Mouse (Mus musculus) olfactory bulb, adult 2 months (tissue): ENCODE data around the gene Ets1. TPM values are rescaled to one million over a fixed set of nuclear protein-coding genes. Genes with fewer than 3 reads are reported as not detected.

Source experiments
- H3K27ac ChIP-seq: fragments of 200-500 bp; 2 replicates; pipeline ENCODE4 v1.5.1; 2012; ENCODE audit warnings: low read depth, low read length; ENCODE audit not compliant: insufficient read depth
- H3K4me1 ChIP-seq: fragments of 200-500 bp; 2 replicates; pipeline ENCODE4 v1.6.1; 2012; ENCODE audit warnings: low read length; ENCODE audit not compliant: control insufficient read depth, insufficient read depth
- H3K4me3 ChIP-seq: fragments of 200-500 bp; 2 replicates; pipeline ENCODE4 v1.5.1; 2012; ENCODE audit warnings: mild to moderate bottlenecking, low read depth, low read length, moderate library complexity; ENCODE audit not compliant: insufficient read depth
- CTCF ChIP-seq: fragments of 200-500 bp; IDR thresholded peaks from 2 replicates; pipeline ENCODE4 v1.5.1; 2012; ENCODE audit warnings: low read depth, mild to moderate bottlenecking, low read length, moderate library complexity; ENCODE audit not compliant: insufficient read depth
- POLR2A ChIP-seq: fragments of 200-500 bp; IDR thresholded peaks from 2 replicates; pipeline ENCODE4 v1.6.1; 2012; ENCODE audit warnings: mild to moderate bottlenecking, low read depth, low read length, moderate library complexity; ENCODE audit not compliant: insufficient read depth
- WGBS: fragments of 180-500 bp; shearing (Covaris S2); methylation state at CpG from one replicate; pipeline ENCODE4 v1.1.7; 2018; 5-methylcytosine and 5-hydroxymethylcytosine counted together
- polyA plus RNA-seq: library from polyadenylated mRNA; stranded (reverse); fragments of >200 nt; gene quantifications from 2 replicates; pipeline ENCODE4 v1.2.4, GENCODE M21; 2012; ENCODE audit warnings: low replicate concordance; ENCODE audit not compliant: missing spikeins, insufficient read depth, insufficient read length

Ets1 gene
- polyA plus RNA-seq, 1 experiment = 306 TPM

DNA sequence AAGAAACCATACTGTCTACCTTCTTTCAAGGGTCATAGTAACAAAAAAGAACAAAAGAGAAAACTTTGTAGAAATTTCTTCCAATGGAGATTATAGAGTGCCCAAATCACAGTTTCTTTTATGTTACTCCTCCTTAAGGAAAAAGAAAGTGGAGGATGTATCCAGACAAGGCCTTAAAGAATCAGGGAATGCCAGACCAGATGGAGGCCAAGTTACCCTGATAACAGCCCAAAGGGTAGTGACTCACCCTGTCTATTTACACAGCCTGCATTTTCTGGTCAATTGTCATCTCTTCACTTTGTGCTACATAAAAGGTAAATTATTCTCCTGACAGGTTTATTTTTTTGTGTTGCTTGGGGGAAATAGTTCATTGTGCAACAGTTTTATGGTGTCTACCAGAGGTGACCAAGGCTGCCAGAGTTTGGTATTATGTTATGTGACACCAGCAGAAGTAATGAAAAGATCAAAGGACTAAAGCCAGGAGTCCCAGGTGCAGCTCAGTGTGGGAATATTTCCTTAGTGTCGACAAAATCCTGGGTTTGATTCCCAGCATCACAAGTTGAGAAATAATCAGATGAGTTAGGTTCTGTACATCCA, 6.5 kb upstream of the Ets1 start:
- Histone ChIP-seq H3K27ac (no peak overlapping the region), H3K4me1 (no peaks in the 10 kb centered on the region), H3K4me3 (no peak overlapping the region)
- TF ChIP-seq POLR2A = no peak
- no peak for TF ChIP-seq CTCF
- WGBS = 86% methylated on average over 1 of the region's 1 CpGs

- no peak for TF ChIP-seq POLR2A
- no peak for TF ChIP-seq CTCF
- no peak overlapping the region for H3K4me3 ChIP-seq
- no peaks in the 10 kb centered on the region for H3K4me1 ChIP-seq
- no peak overlapping the region for H3K27ac ChIP-seq
Observed at GRCm38 (mm10) chr9:32631341-32631740, 4.7 kb upstream of the Ets1 start.

DNA sequence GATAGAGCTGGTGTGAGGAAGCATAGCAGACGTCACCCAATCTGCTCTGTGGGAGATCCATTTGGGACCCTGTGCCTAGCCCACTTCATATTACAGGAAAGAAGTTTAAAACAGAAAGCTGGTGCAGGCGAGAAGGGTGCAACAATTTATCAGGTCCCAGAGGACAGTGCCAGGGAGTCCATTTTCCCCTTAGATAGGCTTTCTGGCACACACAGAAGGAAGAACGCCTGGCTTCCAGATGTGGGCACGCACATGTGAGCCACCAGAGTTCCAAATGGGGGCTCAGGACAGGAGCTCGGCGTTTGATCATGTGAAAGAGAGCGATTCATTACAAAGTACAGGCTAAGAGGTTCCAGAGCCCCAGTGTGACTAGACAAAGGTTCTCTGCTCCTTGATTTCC, 3.8 kb upstream of the Ets1 start:
- WGBS = 87% methylated on average over 7 of the region's 7 CpGs
- no peak for TF ChIP-seq CTCF
- TF ChIP-seq POLR2A = no peak
- H3K4me1 ChIP-seq = no peaks in the 10 kb centered on the region

GRCm38 (mm10) chr9:32644981-32645380, 9.0 kb downstream of the Ets1 start:
- TF ChIP-seq CTCF (no peak), POLR2A (no peak)
- 77% methylated on average over 3 of the region's 3 CpGs for WGBS
- no peak overlapping the region for H3K27ac ChIP-seq

More for the DNA sequence above, 3.8 kb upstream of the Ets1 start:
- H3K4me3 ChIP-seq = no peak overlapping the region
- H3K27ac ChIP-seq = no peak overlapping the region

GRCm38 (mm10) chr9:32645475-32645874, 9.5 kb downstream of the Ets1 start:
- TF ChIP-seq CTCF (no peak), POLR2A (no peak)
- no peak overlapping the region for H3K27ac ChIP-seq
- no peak overlapping the region for H3K4me3 ChIP-seq
- 0 out of 2 replicates have a peak, but pooled peaks cover 2% of the 10 kb centered on the region for H3K4me1 ChIP-seq
- WGBS = 28% methylated on average over 9 of the region's 9 CpGs

More at GRCm38 (mm10) chr9:32644981-32645380, 9.0 kb downstream of the Ets1 start:
- Histone ChIP-seq H3K4me3 (no peak overlapping the region), H3K4me1 (0 out of 2 replicates have a peak, but pooled peaks cover 2% of the 10 kb centered on the region)

DNA sequence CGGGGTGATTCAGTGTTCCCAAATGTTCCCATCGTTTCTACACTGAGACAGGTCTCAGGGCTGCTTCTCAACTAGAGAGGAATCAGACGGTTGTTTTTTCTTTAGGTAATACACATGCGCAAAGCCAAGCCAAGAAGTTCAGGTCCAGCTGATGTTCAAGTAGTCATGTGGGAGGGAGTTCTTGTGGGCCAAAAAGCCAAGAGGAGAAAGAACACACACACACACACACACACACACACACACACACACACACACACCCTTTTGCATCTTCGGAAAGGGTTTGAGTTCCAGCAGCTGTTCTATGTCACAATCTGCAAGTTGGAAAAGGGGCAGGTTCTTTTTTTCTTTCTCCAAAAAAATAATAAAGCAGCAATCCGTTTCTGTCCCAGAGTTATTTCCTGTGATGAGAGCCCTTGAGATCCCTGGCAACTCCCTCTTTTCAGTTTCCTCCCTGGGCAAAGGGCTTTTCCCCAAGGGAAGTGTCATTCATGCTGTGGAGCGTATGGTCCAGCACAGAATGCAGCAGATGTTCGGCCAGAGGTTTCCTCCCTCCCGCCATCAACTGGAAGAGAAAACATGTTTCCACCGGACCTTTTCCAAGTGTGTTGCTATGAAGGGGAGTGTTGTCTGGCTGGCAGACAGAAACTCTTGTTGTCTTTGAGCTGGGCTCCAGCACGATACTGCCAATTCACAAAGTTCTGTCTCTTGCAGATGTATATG, 10.7 kb downstream of the Ets1 start:
- WGBS = 46% methylated on average over 11 of the region's 11 CpGs
- Histone ChIP-seq H3K27ac (no peak overlapping the region), H3K4me3 (no peak overlapping the region)

DNA sequence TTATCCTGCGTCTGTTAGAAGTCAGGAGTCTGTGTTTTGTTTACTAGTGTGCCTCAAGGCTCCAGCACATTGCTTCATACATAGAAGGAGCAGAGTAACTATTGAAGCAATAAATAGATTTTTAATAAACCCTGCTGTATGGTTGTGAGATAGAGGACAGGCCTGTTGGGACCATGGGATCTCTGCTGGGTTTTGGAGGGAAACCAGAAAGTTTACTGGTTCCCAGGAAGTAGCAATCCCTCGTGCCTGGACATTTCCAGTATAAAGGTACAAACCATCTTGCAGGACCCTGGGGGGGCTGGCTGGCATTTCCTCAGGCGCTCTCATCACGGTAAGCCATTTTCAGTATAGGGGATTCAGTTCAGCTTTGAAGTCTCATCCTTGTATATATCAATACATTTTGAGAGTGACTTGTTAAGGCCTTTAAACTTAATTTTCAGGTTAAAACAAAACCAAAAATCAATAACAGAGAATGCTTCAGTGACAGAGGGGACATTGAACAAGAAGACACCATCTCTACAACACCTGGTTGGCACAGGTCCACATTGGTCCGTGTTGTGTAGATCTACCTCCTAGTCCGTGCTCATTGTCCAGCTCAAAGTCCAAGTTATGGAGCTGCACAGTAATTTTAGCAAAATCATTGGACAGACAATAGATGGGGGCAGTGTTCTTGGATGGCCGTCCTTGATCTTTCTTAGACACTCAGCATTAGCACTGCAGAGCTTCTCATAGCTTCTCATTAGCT, 11.7 kb downstream of the Ets1 start:
- 0 out of 2 replicates have a peak, but pooled peaks cover 2% of the 10 kb centered on the region for H3K4me1 ChIP-seq
- TF ChIP-seq CTCF (no peak), POLR2A (no peak)
- WGBS = 91% methylated on average over 7 of the region's 7 CpGs
- H3K4me3 ChIP-seq = no peak overlapping the region
- no peak overlapping the region for H3K27ac ChIP-seq

More for the DNA sequence above, 10.7 kb downstream of the Ets1 start:
- 0 out of 2 replicates have a peak, but pooled peaks cover 2% of the 10 kb centered on the region for H3K4me1 ChIP-seq
- TF ChIP-seq CTCF = no peak
- no peak for TF ChIP-seq POLR2A

DNA sequence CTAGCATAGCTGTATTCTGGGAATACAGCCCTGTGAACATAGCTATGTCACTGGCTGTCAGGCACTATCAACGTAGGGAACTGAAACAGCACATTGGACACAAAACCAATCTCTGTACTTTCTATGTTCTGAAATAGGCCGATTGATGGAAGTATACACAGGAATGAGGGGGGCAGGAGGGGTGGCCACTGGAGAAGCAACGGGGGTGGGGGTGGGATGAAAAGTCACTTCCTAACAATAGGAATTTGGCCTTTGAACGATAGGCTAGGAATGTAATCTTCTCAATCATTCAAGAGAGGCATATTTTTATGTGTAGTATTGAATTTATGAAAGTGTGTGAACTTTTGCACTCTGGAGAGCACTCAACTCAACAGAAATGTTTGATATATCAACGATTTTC, 12.3 kb downstream of the Ets1 start:
- TF ChIP-seq POLR2A (no peak), CTCF (no peak)
- H3K4me3 ChIP-seq = no peak overlapping the region
- H3K27ac ChIP-seq = no peak overlapping the region
- 82% methylated on average over 5 of the region's 5 CpGs for WGBS
- H3K4me1 ChIP-seq = 0 out of 2 replicates have a peak, but pooled peaks cover 2% of the 10 kb centered on the region

GRCm38 (mm10) chr9:32650738-32651137, 14.7 kb downstream of the Ets1 start:
- TF ChIP-seq CTCF (no peak), POLR2A (no peak)
- H3K4me1 ChIP-seq = 0 out of 2 replicates have a peak, but pooled peaks cover 2% of the 10 kb centered on the region
- no peak overlapping the region for H3K4me3 ChIP-seq
- no peak overlapping the region for H3K27ac ChIP-seq
- 88% methylated on average over 3 of the region's 3 CpGs for WGBS
